Mouse (Mus musculus) v-Abl transformed pro-B cells (cell line): ENCODE data around the gene Gpr85.

ENCODE experiments used
- in situ Hi-C, 2 experiments: fragments of 400-800 bp; cut with MboI; formaldehyde crosslinking; loops; one replicate each; pipeline ENCODE4 v1.15.1; 2025; ENCODE audit not compliant: unreplicated experiment in 2 of 2

Gene Gpr85

GRCm38 (mm10) chr6:13835720-13836665 is 3.7 kb downstream of the Gpr85 start:
- in situ Hi-C loops: no loop called here

DNA sequence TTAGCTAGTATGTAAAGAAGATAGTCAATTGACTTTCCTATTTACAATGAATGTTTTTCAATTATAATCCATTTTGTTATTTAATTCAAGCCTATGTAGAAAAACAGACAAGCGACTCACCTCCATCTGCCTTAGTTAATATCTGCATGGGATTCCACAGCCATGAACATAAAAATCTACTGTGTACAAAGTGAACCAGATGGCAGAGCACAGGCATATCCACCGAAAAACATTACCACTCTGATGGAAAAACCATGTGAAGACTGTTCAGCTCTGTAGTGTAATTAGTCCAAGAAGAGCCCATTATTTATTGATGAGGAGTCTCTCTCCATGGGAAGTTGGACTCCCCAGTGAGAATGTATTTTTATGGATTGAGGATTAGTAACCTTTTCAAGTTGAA is 7.0 kb downstream of the Gpr85 start:
- in situ Hi-C loops: no loop called here

GRCm38 (mm10) chr6:13828877-13829276 is 10.9 kb downstream of the Gpr85 start:
- in situ Hi-C loops: no loop called here

- in situ Hi-C loops: no loop called here
Observed at GRCm38 (mm10) chr6:13816661-13817060, 23.1 kb downstream of the Gpr85 start.

GRCm38 (mm10) chr6:13812157-13812556 is 27.6 kb downstream of the Gpr85 start:
- in situ Hi-C loops: no loop called here

GRCm38 (mm10) chr6:13800071-13800470 is 39.7 kb downstream of the Gpr85 start:
- in situ Hi-C loops: no loop called here

GRCm38 (mm10) chr6:13797389-13797788 is 42.4 kb downstream of the Gpr85 start:
- in situ Hi-C loops: no loop called here
